Mouse (Mus musculus): ENCODE results near the gene Epor. TPM values are rescaled to one million over a fixed set of nuclear protein-coding genes. Genes with fewer than 3 reads are reported as not detected.
A peak's percentile ranks its signal among the peaks of the same experiment; 100 is the strongest.

Gene Epor
- total and polyA plus RNA-seq, 3 experiments, result 192 to 440 TPM; not detected in 1

- Histone ChIP-seq H3K27ac (ENCODE audit: control insufficient read depth, low read depth, low read length) (no peak overlapping the region), H3K9me3 (replicated peaks; ENCODE audit: insufficient read depth, low read length) (no peaks in the 10 kb centered on the region), H3K4me1 (ENCODE audit: control insufficient read depth in 1 of 2, insufficient read depth in 2 of 2, low read length in 2 of 2) (peaks cover 17 to 29% of the 10 kb centered on the region in 2 experiments), H3K27me3 (ENCODE audit: control insufficient read depth in 1 of 2, insufficient read depth in 2 of 2, low read length in 2 of 2) (no peaks in the 10 kb centered on the region), H3K4me3 (ENCODE audit: control insufficient read depth in 1 of 2, insufficient read depth in 1 of 2, low read depth in 2 of 2, low read length in 2 of 2) (no peak overlapping the region), H3K9ac (ENCODE audit: control insufficient read depth, low read depth, low read length, poor library complexity, severe bottlenecking) (no peak overlapping the region), H3K79me2 (ENCODE audit: control insufficient read depth, insufficient read depth, low read length, poor library complexity) (no peaks in the 10 kb centered on the region), H3K36me3 (ENCODE audit: control insufficient read depth in 1 of 2, insufficient read depth in 2 of 2, low read length in 2 of 2) (peaks cover 0 to 23% of the 10 kb centered on the region in 2 experiments; a peak in 2 of 4 replicates)
- DNase-seq (ENCODE audit: low read depth, low spot score), result peak; percentile 65
- peak; percentile 79 for TF ChIP-seq TCF12 (IDR thresholded peaks at IDR 0.05; ENCODE audit: low read depth, low read length)
- TF ChIP-seq GATA1 (IDR thresholded peaks at IDR 0.05; ENCODE audit: low read depth, low read length), result peak; percentile 73
- peak; percentile 59 for TF ChIP-seq TAL1 (IDR thresholded peaks at IDR 0.05; ENCODE audit: low read length)
- no peak for TF ChIP-seq NELFE (IDR thresholded peaks at IDR 0.05; ENCODE audit: low read depth, low read length)
- TF ChIP-seq EP300 (IDR thresholded peaks at IDR 0.05; ENCODE audit: low read depth in 1 of 2, low read length in 2 of 2), result peak; percentile 31 to 78; a peak in 3 of 4 replicates
- no peak for TF ChIP-seq CHD2 (IDR thresholded peaks at IDR 0.05; ENCODE audit: low read length)
- no peak for TF ChIP-seq GABPA (IDR thresholded peaks at IDR 0.05; ENCODE audit: low read depth, low read length)
- TF ChIP-seq MAZ (IDR thresholded peaks at IDR 0.05; ENCODE audit: low read depth, low read length), result peak; percentile 18; the same call in 1 of the 2 replicates
- TF ChIP-seq USF2 (IDR thresholded peaks at IDR 0.05; ENCODE audit: borderline replicate concordance in 1 of 2, insufficient read depth in 1 of 2, low read depth in 1 of 2, low read length in 2 of 2), result no peak
- no peak for TF ChIP-seq MAX (IDR thresholded peaks at IDR 0.05; ENCODE audit: low read length)
- TF ChIP-seq JUND (IDR thresholded peaks at IDR 0.05; ENCODE audit: low read depth, low read length), result no peak
- TF ChIP-seq ZMIZ1 (IDR thresholded peaks at IDR 0.05; ENCODE audit: low read depth, low read length), result no peak
Observed at GRCm38 (mm10) chr9:21932445-21933137, 30.7 kb downstream of the Epor start.

- no peak overlapping the region for H3K9ac ChIP-seq (ENCODE audit: control insufficient read depth, low read depth, low read length, poor library complexity, severe bottlenecking)
- H3K9me3 ChIP-seq (replicated peaks; ENCODE audit: insufficient read depth, low read length), result no peaks in the 10 kb centered on the region
- H3K79me2 ChIP-seq (ENCODE audit: control insufficient read depth, insufficient read depth, low read length, poor library complexity), result no peaks in the 10 kb centered on the region
- 0 out of 2 replicates have a peak, but pooled peaks have one; percentile 40 for TF ChIP-seq SIN3A (IDR thresholded peaks at IDR 0.05; ENCODE audit: low read length)
- TF ChIP-seq MYB (IDR thresholded peaks at IDR 0.05; ENCODE audit: low read depth, low read length), result no peak
- TF ChIP-seq MAX (IDR thresholded peaks at IDR 0.05; ENCODE audit: low read length), result 0 out of 2 replicates have a peak, but pooled peaks have one; percentile 25
- H3K27ac ChIP-seq (ENCODE audit: control insufficient read depth, low read depth, low read length), result no peak overlapping the region
- no peaks in the 10 kb centered on the region for H3K27me3 ChIP-seq (ENCODE audit: control insufficient read depth in 1 of 2, insufficient read depth in 2 of 2, low read length in 2 of 2)
- H3K36me3 ChIP-seq (ENCODE audit: control insufficient read depth in 1 of 2, insufficient read depth in 2 of 2, low read length in 2 of 2), result peaks cover 0 to 23% of the 10 kb centered on the region in 2 experiments; a peak in 2 of 4 replicates
- no peak for DNase-seq (ENCODE audit: low read depth, low spot score)
- no peak overlapping the region for H3K4me3 ChIP-seq (ENCODE audit: control insufficient read depth in 1 of 2, insufficient read depth in 1 of 2, low read depth in 2 of 2, low read length in 2 of 2)
- H3K4me1 ChIP-seq (ENCODE audit: control insufficient read depth in 1 of 2, insufficient read depth in 2 of 2, low read length in 2 of 2), result peaks cover 17 to 29% of the 10 kb centered on the region in 2 experiments
Observed at GRCm38 (mm10) chr9:21932006-21932405, 31.3 kb downstream of the Epor start.
